Mouse (Mus musculus): Measurements from ENCODE around the gene Hs2st1. TPM values are rescaled to one million over a fixed set of nuclear protein-coding genes. Genes with fewer than 3 reads are reported as not detected.
"Not testable (repeated sequence)": the region's sequence is repeated elsewhere in the genome, so short reads cannot be mapped to it uniquely, and the experiment has no call there.

The Hs2st1 gene
- polyA plus RNA-seq, 1 experiment from 2014 or later = 6.6 TPM

DNA sequence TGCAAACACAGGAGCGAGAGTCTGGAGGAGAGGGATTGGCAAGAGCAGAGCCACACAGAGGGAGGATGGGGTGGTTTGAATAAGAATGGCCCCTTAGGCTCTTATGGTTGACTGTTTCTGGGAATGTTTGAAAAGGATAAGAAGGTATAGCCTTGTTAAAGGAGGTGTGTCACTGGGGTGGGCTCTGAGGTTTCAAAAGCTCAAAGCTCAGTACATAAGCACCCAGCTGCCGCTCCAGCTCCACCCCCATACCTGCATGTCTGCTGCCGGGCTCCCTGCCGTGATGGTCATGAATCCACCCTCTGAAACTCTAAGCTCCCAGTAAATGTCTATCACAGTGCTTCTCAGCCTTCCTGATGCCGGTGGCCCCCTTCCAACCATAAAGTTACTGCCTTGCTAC, 40.8 kb upstream of the Hs2st1 start:
- WGBS = 66% methylated on average over 5 of the region's 5 CpGs

DNA sequence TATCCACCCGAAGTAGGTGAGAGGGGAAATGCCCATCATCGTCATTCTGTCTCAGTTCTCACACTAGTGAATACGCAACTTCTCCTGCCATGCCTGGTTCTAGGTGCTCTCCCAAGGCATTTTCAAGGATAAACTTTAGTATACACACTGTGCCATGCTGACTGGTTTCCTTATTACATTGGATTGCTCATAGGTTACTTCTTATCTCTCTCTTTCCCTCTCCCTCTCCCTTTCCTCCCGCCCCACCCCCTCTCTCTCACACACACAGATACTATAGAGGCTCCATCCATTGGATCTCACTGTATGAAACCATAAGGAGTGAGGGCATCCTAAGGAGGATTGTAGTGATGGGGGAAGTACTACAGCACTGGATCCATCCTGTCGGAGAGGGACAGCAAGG, 38.1 kb upstream of the Hs2st1 start:
- no peak for ATAC-seq (replicated peaks; ENCODE audit: extremely low read depth, insufficient read depth, low FRiP score)
- Histone ChIP-seq H3K9me3 (replicated peaks; ENCODE audit: control insufficient read depth, low read length) (no peaks in the 10 kb centered on the region), H3K27me3 (ENCODE audit: control insufficient read depth, insufficient read depth, low read length) (no peaks in the 10 kb centered on the region), H3K4me1 (ENCODE audit: control insufficient read depth, insufficient read depth, low read length) (peaks cover 13% of the 10 kb centered on the region), H3K27ac (ENCODE audit: low read length) (no peak overlapping the region), H3K9ac (ENCODE audit: low read length) (no peak overlapping the region), H3K36me3 (ENCODE audit: control insufficient read depth, insufficient read depth) (no peaks in the 10 kb centered on the region), H3K4me3 (ENCODE audit: low read length) (no peak overlapping the region), H3K4me2 (ENCODE audit: low read depth, low read length) (no peak overlapping the region)
- WGBS = 87% methylated on average over 5 of the region's 5 CpGs

More for the DNA sequence above, 40.8 kb upstream of the Hs2st1 start:
- peaks cover 19% of the 10 kb centered on the region for H3K4me1 ChIP-seq (ENCODE audit: control insufficient read depth, insufficient read depth, low read length)
- no peaks in the 10 kb centered on the region for H3K27me3 ChIP-seq (ENCODE audit: control insufficient read depth, insufficient read depth, low read length)
- no peaks in the 10 kb centered on the region for H3K36me3 ChIP-seq (ENCODE audit: control insufficient read depth, insufficient read depth)
- H3K9me3 ChIP-seq (replicated peaks; ENCODE audit: control insufficient read depth, low read length) = no peaks in the 10 kb centered on the region
- no peak overlapping the region for H3K9ac ChIP-seq (ENCODE audit: low read length)
- no peak overlapping the region for H3K27ac ChIP-seq (ENCODE audit: low read length)
- no peak overlapping the region for H3K4me2 ChIP-seq (ENCODE audit: low read depth, low read length)
- no peak for ATAC-seq (replicated peaks; ENCODE audit: extremely low read depth, insufficient read depth, low FRiP score)
- no peak overlapping the region for H3K4me3 ChIP-seq (ENCODE audit: low read length)

DNA sequence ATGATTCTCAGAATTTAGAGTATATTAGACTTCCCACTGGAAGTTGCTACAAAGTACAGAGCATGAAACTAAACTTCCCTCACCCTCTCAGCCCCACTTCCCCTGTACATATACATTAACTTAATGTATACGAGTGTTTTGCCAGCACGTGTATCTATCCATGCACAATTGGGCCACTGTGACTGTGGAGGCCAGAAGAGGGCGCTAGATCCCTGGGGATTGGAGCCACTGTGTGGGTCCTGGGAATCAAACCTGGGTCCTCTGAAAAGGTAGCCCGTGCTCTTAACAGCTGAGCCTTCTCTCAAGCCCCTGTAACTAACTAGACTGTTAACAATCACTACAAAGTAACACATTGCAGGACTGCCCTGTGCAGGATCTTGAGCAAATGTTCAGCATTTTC, 36.5 kb upstream of the Hs2st1 start:
- no peak overlapping the region for H3K27ac ChIP-seq (ENCODE audit: low read length)

DNA sequence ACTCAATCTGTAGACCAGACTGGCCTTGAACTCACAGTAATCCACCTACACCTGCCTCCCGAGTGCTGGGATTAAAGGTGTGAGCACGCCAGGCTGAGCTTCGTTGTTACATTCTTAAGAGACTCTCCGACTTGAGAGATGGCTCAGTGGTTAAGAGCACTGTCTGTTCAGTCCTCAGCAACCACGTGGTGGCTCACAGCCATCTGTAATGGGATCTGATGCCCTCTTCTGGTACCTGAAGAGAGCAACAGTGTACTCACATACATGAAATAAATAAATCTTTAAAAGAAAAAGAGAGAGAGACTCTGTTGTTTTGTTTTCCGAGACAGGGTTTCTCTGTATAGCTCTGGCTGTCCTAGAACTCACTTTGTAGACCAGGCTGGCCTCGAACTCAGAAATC, 35.8 kb upstream of the Hs2st1 start:
- WGBS = 69% methylated on average over 7 of the region's 7 CpGs
- not testable (repeated sequence) for ATAC-seq (replicated peaks; ENCODE audit: extremely low read depth, insufficient read depth, low FRiP score); H3K4me2 ChIP-seq (ENCODE audit: low read depth, low read length); H3K9ac ChIP-seq (ENCODE audit: low read length); H3K4me3 ChIP-seq (ENCODE audit: low read length); H3K9me3 ChIP-seq (replicated peaks; ENCODE audit: control insufficient read depth, low read length); H3K27me3 ChIP-seq (ENCODE audit: control insufficient read depth, insufficient read depth, low read length); H3K27ac ChIP-seq (ENCODE audit: low read length); H3K36me3 ChIP-seq (ENCODE audit: control insufficient read depth, insufficient read depth)
- peaks cover 14% of the 10 kb centered on the region for H3K4me1 ChIP-seq (ENCODE audit: control insufficient read depth, insufficient read depth, low read length)

More for the DNA sequence above, 36.5 kb upstream of the Hs2st1 start:
- Histone ChIP-seq H3K9me3 (replicated peaks; ENCODE audit: control insufficient read depth, low read length) (no peaks in the 10 kb centered on the region), H3K4me3 (ENCODE audit: low read length) (no peak overlapping the region), H3K27me3 (ENCODE audit: control insufficient read depth, insufficient read depth, low read length) (no peaks in the 10 kb centered on the region), H3K4me1 (ENCODE audit: control insufficient read depth, insufficient read depth, low read length) (peaks cover 14% of the 10 kb centered on the region), H3K36me3 (ENCODE audit: control insufficient read depth, insufficient read depth) (no peaks in the 10 kb centered on the region), H3K4me2 (ENCODE audit: low read depth, low read length) (no peak overlapping the region), H3K9ac (ENCODE audit: low read length) (no peak overlapping the region)
- no peak for ATAC-seq (replicated peaks; ENCODE audit: extremely low read depth, insufficient read depth, low FRiP score)
- WGBS = 76% methylated on average over 4 of the region's 4 CpGs

DNA sequence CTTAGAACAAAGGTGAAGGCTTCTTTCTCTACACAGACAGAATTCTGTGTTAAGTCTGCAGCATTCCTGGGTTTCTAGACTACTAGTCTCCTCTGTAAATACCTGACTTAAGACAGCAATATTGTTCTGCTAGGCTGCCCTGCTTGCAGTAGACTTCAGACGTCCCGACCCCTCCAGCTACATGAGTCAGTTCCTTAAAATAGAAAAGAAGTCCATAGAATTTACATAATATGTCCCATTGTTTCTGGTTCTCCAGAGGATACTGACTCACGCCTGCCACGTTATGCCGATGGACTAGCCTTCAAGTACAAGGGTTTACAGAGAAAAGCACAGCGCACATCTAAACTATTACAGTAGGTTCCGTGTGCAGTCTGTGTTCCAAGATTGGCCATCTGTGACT, 34.2 kb upstream of the Hs2st1 start:
- H3K4me3 ChIP-seq (ENCODE audit: low read length) = no peak overlapping the region
- 0 out of 2 replicates have a peak overlapping the region, but pooled peaks have one; percentile 37 for H3K27ac ChIP-seq (ENCODE audit: low read length)
- no peak overlapping the region for H3K4me2 ChIP-seq (ENCODE audit: low read depth, low read length)
- peak; percentile 52; the same call in 1 of the 2 replicates for ATAC-seq (replicated peaks; ENCODE audit: extremely low read depth, insufficient read depth, low FRiP score)
- no peaks in the 10 kb centered on the region for H3K27me3 ChIP-seq (ENCODE audit: control insufficient read depth, insufficient read depth, low read length)
- H3K9ac ChIP-seq (ENCODE audit: low read length) = no peak overlapping the region
- 39% methylated on average over 7 of the region's 7 CpGs for whole genome bisulfite sequencing
- no peaks in the 10 kb centered on the region for H3K9me3 ChIP-seq (replicated peaks; ENCODE audit: control insufficient read depth, low read length)
- H3K36me3 ChIP-seq (ENCODE audit: control insufficient read depth, insufficient read depth) = 0 out of 2 replicates have a peak, but pooled peaks cover 4% of the 10 kb centered on the region
- peaks cover 14% of the 10 kb centered on the region for H3K4me1 ChIP-seq (ENCODE audit: control insufficient read depth, insufficient read depth, low read length)

DNA sequence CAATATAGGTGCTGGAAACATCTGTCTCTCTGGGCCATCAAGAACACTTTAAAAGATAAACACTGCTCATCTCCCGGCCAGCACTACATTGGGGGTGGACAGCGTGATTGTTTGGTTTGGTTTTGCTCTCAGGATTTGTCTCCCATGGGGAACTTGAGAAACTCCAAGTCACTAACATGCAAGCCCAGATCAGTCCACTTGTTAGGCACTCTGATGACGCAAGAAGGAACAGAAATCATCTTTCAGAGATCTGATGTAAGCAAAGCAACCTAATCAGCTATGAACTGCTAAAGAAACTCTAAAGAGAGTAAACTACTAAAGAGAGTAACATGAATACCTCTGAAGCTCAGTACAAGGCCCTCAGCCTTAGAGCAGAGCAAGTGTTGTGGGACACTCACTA, 33.6 kb upstream of the Hs2st1 start:
- H3K4me2 ChIP-seq (ENCODE audit: low read depth, low read length) = no peak overlapping the region
- H3K9ac ChIP-seq (ENCODE audit: low read length) = no peak overlapping the region
- no peaks in the 10 kb centered on the region for H3K27me3 ChIP-seq (ENCODE audit: control insufficient read depth, insufficient read depth, low read length)
- peaks cover 14% of the 10 kb centered on the region for H3K4me1 ChIP-seq (ENCODE audit: control insufficient read depth, insufficient read depth, low read length)
- no peaks in the 10 kb centered on the region for H3K9me3 ChIP-seq (replicated peaks; ENCODE audit: control insufficient read depth, low read length)
- WGBS = 71% methylated on average over 3 of the region's 3 CpGs
- no peak overlapping the region for H3K27ac ChIP-seq (ENCODE audit: low read length)
- no peak overlapping the region for H3K4me3 ChIP-seq (ENCODE audit: low read length)
- 0 out of 2 replicates have a peak, but pooled peaks cover 4% of the 10 kb centered on the region for H3K36me3 ChIP-seq (ENCODE audit: control insufficient read depth, insufficient read depth)
- ATAC-seq (replicated peaks; ENCODE audit: extremely low read depth, insufficient read depth, low FRiP score) = no peak

DNA sequence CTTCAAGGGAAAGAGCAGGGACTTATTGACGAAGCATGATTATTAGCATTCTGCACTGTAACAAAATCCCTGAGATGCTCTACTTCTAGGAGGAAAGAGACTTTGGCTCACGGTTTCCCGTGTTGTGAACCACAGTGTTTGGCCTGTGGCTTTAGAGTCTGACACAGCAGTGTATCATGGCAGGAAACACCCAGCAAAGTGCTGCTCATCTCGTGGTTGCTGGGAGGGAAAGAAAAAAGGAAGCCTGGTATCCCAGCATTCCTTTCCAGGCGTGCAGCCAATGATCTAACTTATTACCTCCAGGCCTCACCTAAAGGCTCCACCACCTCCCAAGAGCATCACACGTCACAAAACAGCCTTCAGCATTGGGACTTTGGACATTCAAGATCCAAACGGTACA, 32.8 kb upstream of the Hs2st1 start:
- Histone ChIP-seq H3K36me3 (ENCODE audit: control insufficient read depth, insufficient read depth) (0 out of 2 replicates have a peak, but pooled peaks cover 4% of the 10 kb centered on the region), H3K4me2 (ENCODE audit: low read depth, low read length) (no peak overlapping the region), H3K4me3 (ENCODE audit: low read length) (no peak overlapping the region), H3K4me1 (ENCODE audit: control insufficient read depth, insufficient read depth, low read length) (peaks cover 14% of the 10 kb centered on the region), H3K9me3 (replicated peaks; ENCODE audit: control insufficient read depth, low read length) (no peaks in the 10 kb centered on the region), H3K27ac (ENCODE audit: low read length) (no peak overlapping the region), H3K9ac (ENCODE audit: low read length) (no peak overlapping the region), H3K27me3 (ENCODE audit: control insufficient read depth, insufficient read depth, low read length) (no peaks in the 10 kb centered on the region)
- 63% methylated on average over 7 of the region's 7 CpGs for WGBS
- ATAC-seq (replicated peaks; ENCODE audit: extremely low read depth, insufficient read depth, low FRiP score) = 0 out of 2 replicates have a peak, but pooled peaks have one; percentile 15

DNA sequence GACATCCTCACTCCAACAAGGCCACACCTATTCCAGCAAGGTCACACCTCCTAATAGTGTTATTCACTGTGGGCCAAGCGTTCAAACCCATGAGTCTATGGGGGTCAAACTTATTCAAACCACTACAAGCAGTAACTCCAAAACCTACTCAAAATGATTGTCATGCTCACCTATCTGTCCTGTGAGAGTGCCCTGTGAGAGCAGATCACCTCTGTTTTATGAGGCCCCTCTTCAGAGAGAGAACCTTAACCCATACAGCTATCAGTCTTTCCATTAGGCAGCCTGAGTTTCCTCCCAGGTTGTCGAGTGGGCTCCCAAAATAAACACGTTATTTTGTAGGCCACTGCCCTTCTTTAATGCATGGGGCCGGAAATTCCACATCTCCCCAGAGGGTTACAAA, 32.4 kb upstream of the Hs2st1 start:
- no peak for ATAC-seq (replicated peaks; ENCODE audit: extremely low read depth, insufficient read depth, low FRiP score)
- no peaks in the 10 kb centered on the region for H3K9me3 ChIP-seq (replicated peaks; ENCODE audit: control insufficient read depth, low read length)
- H3K36me3 ChIP-seq (ENCODE audit: control insufficient read depth, insufficient read depth) = 0 out of 2 replicates have a peak, but pooled peaks cover 4% of the 10 kb centered on the region
- H3K27me3 ChIP-seq (ENCODE audit: control insufficient read depth, insufficient read depth, low read length) = no peaks in the 10 kb centered on the region
- 48% methylated on average over 4 of the region's 4 CpGs for WGBS
- no peak overlapping the region for H3K4me3 ChIP-seq (ENCODE audit: low read length)
- no peak overlapping the region for H3K4me2 ChIP-seq (ENCODE audit: low read depth, low read length)
- no peak overlapping the region for H3K9ac ChIP-seq (ENCODE audit: low read length)
- H3K4me1 ChIP-seq (ENCODE audit: control insufficient read depth, insufficient read depth, low read length) = peaks cover 14% of the 10 kb centered on the region
- H3K27ac ChIP-seq (ENCODE audit: low read length) = no peak overlapping the region

DNA sequence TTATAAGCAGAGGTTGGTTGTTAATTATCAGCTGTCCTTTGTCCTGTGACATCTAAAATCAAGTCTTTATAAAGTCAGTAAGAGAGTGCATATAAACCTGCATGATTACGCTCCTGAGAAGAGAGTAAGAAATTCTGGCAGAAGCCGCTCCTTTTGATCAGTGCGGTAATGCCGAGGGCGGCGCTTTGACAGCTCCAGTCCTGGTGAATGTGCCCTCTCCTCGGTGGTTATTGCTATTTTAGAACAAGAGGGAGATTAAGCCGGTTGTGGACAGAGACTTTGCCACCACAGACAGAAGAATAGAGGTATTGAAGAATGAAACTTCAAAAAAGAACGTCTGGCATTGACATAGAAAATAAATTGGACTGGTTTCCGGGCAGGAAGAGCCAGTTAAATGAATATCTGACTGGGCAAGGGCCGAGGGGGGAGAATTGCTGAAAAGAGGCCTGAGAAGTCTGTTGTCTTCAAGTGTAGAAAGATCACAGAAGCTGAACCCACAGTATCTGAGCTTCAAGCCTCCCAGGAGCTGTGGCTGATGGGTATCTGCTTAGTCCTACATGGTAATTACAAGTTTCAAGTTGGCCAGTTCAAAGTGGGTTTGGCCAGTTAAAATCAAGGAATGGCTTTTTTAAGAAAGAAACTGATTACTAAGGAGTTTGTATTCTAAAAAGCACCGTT, 27.9 kb upstream of the Hs2st1 start:
- Histone ChIP-seq H3K4me3 (ENCODE audit: low read length) (no peak overlapping the region), H3K9ac (ENCODE audit: low read length) (no peak overlapping the region), H3K27ac (ENCODE audit: low read length) (no peak overlapping the region), H3K9me3 (replicated peaks; ENCODE audit: control insufficient read depth, low read length) (no peaks in the 10 kb centered on the region), H3K4me2 (ENCODE audit: low read depth, low read length) (no peak overlapping the region), H3K27me3 (ENCODE audit: control insufficient read depth, insufficient read depth, low read length) (no peaks in the 10 kb centered on the region), H3K36me3 (ENCODE audit: control insufficient read depth, insufficient read depth) (peaks cover 8% of the 10 kb centered on the region; the same call in 1 of the 2 replicates), H3K4me1 (ENCODE audit: control insufficient read depth, insufficient read depth, low read length) (peaks cover 8% of the 10 kb centered on the region)
- 60% methylated on average over 12 of the region's 12 CpGs for WGBS
- ATAC-seq (replicated peaks; ENCODE audit: extremely low read depth, insufficient read depth, low FRiP score) = no peak
